Mouse (Mus musculus) forebrain, embryonic 15.5 days (tissue): ENCODE measurements at regions not wholly inside any gene's neighbourhood (a gene's known extent, or its start where the extent isn't known, plus 50 kb on each side); places are given as distances from the start of the nearest gene placed in this dataset.
"Not testable (repeated sequence)": the region's sequence is repeated elsewhere in the genome, so short reads cannot be mapped to it uniquely, and the experiment has no call there.

Experiments used
- ATAC-seq: fragments of 200-750 bp; cut with Nextera tagmentation; replicated peaks from 2 replicates; pipeline ENCODE4 v1.8.0; 2017; ENCODE audit warnings: mild to moderate bottlenecking, moderate TSS enrichment, moderate library complexity
- H3K27ac ChIP-seq: fragments of 300-500 bp; sonication (generic); replicated peaks from 2 replicates; pipeline ENCODE4 v1.5.1; 2015; ENCODE audit warnings: mild to moderate bottlenecking, inconsistent platforms
- H3K27me3 ChIP-seq: fragments of 300-500 bp; sonication (generic); 2 replicates; pipeline ENCODE4 v1.6.1; 2015; ENCODE audit warnings: inconsistent platforms
- H3K36me3 ChIP-seq: fragments of 300-500 bp; sonication (generic); 2 replicates; pipeline ENCODE4 v1.6.1; 2015; ENCODE audit warnings: mild to moderate bottlenecking, inconsistent platforms
- H3K4me1 ChIP-seq: fragments of 300-500 bp; sonication (generic); 2 replicates; pipeline ENCODE4 v1.6.1; 2015; ENCODE audit warnings: inconsistent platforms
- H3K4me2 ChIP-seq: fragments of 300-500 bp; sonication (generic); replicated peaks from 2 replicates; pipeline ENCODE4 v1.6.1; 2015; ENCODE audit warnings: mild to moderate bottlenecking, inconsistent platforms
- H3K4me3 ChIP-seq: fragments of 300-500 bp; sonication (generic); 2 replicates; pipeline ENCODE4 v1.5.1; 2015; ENCODE audit warnings: mild to moderate bottlenecking, inconsistent platforms
- H3K9ac ChIP-seq: fragments of 300-500 bp; sonication (generic); replicated peaks from 2 replicates; pipeline ENCODE4 v1.6.1; 2015; ENCODE audit warnings: mild to moderate bottlenecking, inconsistent platforms
- H3K9me3 ChIP-seq: fragments of 300-500 bp; sonication (generic); 2 replicates; pipeline ENCODE4 v1.6.1; 2016; ENCODE audit warnings: inconsistent platforms
- WGBS: fragments of 180-500 bp; shearing (Covaris S2); methylation state at CpG from one replicate; pipeline ENCODE4 v1.1.7; 2015; ENCODE audit warnings: mixed read lengths; 5-methylcytosine and 5-hydroxymethylcytosine counted together

- H3K4me3 ChIP-seq, H3K9me3 ChIP-seq, H3K9ac ChIP-seq, H3K4me2 ChIP-seq, H3K27me3 ChIP-seq, ATAC-seq, H3K36me3 ChIP-seq, H3K4me1 ChIP-seq, H3K27ac ChIP-seq: not testable (repeated sequence)
Measured at GRCm38 (mm10) chr10:119115200-119115599, 124.7 kb downstream of the Cand1 start.

- Histone ChIP-seq H3K36me3 (no peaks in the 10 kb centered on the region), H3K4me2 (no peak overlapping the region), H3K27me3 (no peaks in the 10 kb centered on the region), H3K9ac (no peak overlapping the region), H3K4me3 (no peak overlapping the region), H3K27ac (no peak overlapping the region), H3K4me1 (0 out of 2 replicates have a peak, but pooled peaks cover 3% of the 10 kb centered on the region), H3K9me3 (no peaks in the 10 kb centered on the region)
- WGBS: 63% methylated on average over 10 of the region's 10 CpGs
- no peak for ATAC-seq
Measured at GRCm38 (mm10) chr10:119114653-119115052, 125.2 kb downstream of the Cand1 start.

DNA sequence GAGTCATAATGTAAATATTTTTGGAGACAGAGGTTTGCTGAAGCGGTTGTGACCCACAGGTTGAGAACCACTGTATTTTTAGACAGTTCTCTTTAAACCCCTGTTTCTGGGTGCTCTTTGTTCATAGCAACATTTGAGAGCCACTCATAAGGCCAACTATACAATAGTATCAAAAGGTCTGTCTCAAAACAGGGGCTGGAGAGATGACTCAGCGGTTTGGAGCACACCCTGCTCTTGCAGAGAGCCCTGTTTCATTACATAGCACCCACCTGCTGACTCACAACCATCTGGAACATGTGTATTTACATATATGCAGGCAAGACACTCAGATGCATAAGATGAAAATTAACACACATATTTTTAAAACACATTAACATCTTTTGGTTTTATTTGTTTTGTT is 128.0 kb downstream of the Cand1 start:
- H3K27me3 ChIP-seq: no peaks in the 10 kb centered on the region
- 83% methylated on average over 2 of the region's 2 CpGs for WGBS
- no peaks in the 10 kb centered on the region for H3K36me3 ChIP-seq
- H3K9ac ChIP-seq: no peak overlapping the region
- H3K9me3 ChIP-seq: no peaks in the 10 kb centered on the region
- 0 out of 2 replicates have a peak, but pooled peaks cover 3% of the 10 kb centered on the region for H3K4me1 ChIP-seq
- ATAC-seq: no peak
- no peak overlapping the region for H3K4me3 ChIP-seq
- H3K4me2 ChIP-seq: no peak overlapping the region
- no peak overlapping the region for H3K27ac ChIP-seq

DNA sequence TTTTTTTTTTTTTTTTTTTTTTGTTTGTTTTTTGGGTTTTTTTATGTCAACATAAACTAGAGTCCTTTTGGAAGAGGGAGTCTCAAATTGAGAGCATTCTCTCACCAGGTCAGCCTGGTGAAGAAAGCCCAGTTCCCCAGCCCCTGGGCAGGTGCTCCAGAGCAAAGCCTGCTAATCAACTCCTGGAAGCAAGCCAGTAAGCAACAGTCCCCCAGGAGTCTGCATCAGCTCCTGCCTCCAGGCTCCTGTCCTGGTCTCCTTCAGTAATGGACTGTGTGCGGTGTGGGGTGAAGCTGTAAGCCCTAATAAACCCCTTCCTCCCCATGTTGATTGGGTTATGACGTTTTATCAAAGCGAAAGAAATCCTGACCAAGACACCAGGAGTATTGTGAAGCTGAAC is 128.4 kb downstream of the Cand1 start:
- H3K4me2 ChIP-seq: no peak overlapping the region
- no peaks in the 10 kb centered on the region for H3K9me3 ChIP-seq
- no peak overlapping the region for H3K9ac ChIP-seq
- WGBS: 74% methylated on average over 3 of the region's 3 CpGs
- no peak overlapping the region for H3K4me3 ChIP-seq
- H3K4me1 ChIP-seq: 0 out of 2 replicates have a peak, but pooled peaks cover 3% of the 10 kb centered on the region
- ATAC-seq: no peak
- H3K36me3 ChIP-seq: no peaks in the 10 kb centered on the region
- no peaks in the 10 kb centered on the region for H3K27me3 ChIP-seq
- no peak overlapping the region for H3K27ac ChIP-seq

- Histone ChIP-seq H3K4me2 (no peak overlapping the region), H3K9ac (no peak overlapping the region), H3K4me3 (no peak overlapping the region), H3K36me3 (no peaks in the 10 kb centered on the region), H3K4me1 (0 out of 2 replicates have a peak, but pooled peaks cover 3% of the 10 kb centered on the region), H3K9me3 (no peaks in the 10 kb centered on the region), H3K27me3 (no peaks in the 10 kb centered on the region), H3K27ac (no peak overlapping the region)
- 16% methylated on average over 5 of the region's 5 CpGs for WGBS
- ATAC-seq: no peak
Measured at GRCm38 (mm10) chr10:119110614-119111013, 129.2 kb downstream of the Cand1 start.

DNA sequence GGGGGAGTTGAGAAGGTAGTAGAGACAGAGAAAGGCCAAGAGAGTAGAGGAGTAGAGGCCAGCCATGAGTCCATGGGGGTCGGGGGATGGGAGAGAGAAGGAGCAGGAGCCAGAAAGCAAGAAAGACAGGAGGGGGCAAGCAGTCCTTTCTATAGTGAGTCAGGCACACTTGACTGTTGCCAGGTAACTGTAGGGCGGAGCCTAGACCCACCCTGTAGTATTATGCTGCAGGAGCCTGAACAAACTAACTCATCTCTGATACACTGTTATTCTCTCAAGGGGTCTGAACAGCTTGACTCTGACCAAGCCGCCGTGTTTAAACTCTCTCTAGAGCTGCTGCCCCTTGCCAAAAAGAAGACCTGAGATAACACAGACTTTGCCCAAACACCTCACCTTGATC is 130.6 kb downstream of the Cand1 start:
- Histone ChIP-seq H3K4me2 (no peak overlapping the region), H3K36me3 (no peaks in the 10 kb centered on the region), H3K9ac (no peak overlapping the region), H3K27me3 (no peaks in the 10 kb centered on the region), H3K4me1 (no peaks in the 10 kb centered on the region), H3K27ac (no peak overlapping the region), H3K4me3 (no peak overlapping the region), H3K9me3 (no peaks in the 10 kb centered on the region)
- WGBS: 80% methylated on average over 4 of the region's 4 CpGs
- ATAC-seq: no peak

- no peak for ATAC-seq
- H3K4me3 ChIP-seq: no peak overlapping the region
- WGBS: 62% methylated on average over 6 of the region's 6 CpGs
- no peaks in the 10 kb centered on the region for H3K36me3 ChIP-seq
- no peak overlapping the region for H3K4me2 ChIP-seq
- H3K27ac ChIP-seq: no peak overlapping the region
- H3K4me1 ChIP-seq: no peaks in the 10 kb centered on the region
- no peaks in the 10 kb centered on the region for H3K9me3 ChIP-seq
- H3K27me3 ChIP-seq: no peaks in the 10 kb centered on the region
- no peak overlapping the region for H3K9ac ChIP-seq
Measured at GRCm38 (mm10) chr10:119107728-119108127, 132.1 kb downstream of the Cand1 start.

DNA sequence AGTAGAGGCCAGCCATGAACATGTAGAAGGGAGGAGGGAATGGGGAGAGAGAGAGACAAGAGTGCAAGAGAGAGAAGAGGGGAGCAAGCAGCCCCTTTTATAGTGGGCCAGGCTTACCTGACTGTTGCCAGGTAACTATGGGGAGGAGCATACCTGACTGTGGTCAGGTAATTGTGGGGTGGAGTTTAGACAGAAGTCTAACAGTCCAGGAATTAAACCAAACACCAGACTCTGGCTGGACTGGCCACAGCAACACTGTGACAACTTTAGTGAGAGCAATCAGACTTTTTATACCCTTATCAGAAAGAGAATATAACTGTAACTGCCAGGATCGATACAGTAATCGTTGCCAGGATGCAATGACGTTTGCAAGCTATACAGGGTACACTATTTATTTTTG is 133.8 kb downstream of the Cand1 start:
- H3K36me3 ChIP-seq: no peaks in the 10 kb centered on the region

DNA sequence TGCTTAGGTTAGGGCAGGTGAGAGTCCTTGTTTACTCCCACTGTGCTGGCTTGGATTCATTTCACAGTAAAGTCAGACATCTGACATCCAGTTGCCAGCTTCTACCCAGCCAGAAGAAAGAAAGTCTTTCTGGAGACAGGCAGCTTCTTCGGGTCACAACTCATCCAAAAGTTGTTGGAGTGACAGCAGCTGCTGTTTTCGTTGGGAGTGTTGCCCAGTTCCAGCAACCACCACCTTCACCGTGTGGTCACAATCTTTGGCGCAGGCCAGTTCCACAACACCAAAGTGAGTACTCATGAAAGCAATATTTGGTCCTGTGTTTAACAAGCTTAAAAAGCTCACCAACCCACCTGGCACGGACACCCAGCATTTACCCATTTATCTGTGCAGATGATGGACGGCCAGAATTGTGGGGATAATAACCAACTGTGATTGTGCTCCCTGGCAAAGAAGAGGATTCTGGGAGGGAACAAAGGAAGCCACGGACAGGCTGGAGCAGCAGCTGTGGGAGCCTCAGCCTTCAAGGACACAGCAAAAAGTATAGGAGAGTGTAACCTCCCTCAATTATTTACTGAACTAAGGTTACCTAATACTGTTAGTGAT is 134.5 kb downstream of the Cand1 start:
- H3K4me1 ChIP-seq: no peaks in the 10 kb centered on the region
- ATAC-seq: peak; percentile 26; the same call in 1 of the 2 replicates
- H3K4me3 ChIP-seq: no peak overlapping the region
- H3K27ac ChIP-seq: no peak overlapping the region
- H3K9ac ChIP-seq: no peak overlapping the region
- no peak overlapping the region for H3K4me2 ChIP-seq
- WGBS: 41% methylated on average over 7 of the region's 7 CpGs
- H3K9me3 ChIP-seq: no peaks in the 10 kb centered on the region
- no peaks in the 10 kb centered on the region for H3K27me3 ChIP-seq
- no peaks in the 10 kb centered on the region for H3K36me3 ChIP-seq

More for the DNA sequence above, 133.8 kb downstream of the Cand1 start:
- Histone ChIP-seq H3K9ac (no peak overlapping the region), H3K27ac (no peak overlapping the region), H3K4me1 (no peaks in the 10 kb centered on the region), H3K27me3 (no peaks in the 10 kb centered on the region), H3K9me3 (no peaks in the 10 kb centered on the region), H3K4me3 (no peak overlapping the region), H3K4me2 (no peak overlapping the region)
- ATAC-seq: no peak
- WGBS: 87% methylated on average over 3 of the region's 3 CpGs

GRCm38 (mm10) chr10:119100511-119100910 is 139.3 kb downstream of the Cand1 start:
- H3K27me3 ChIP-seq: no peaks in the 10 kb centered on the region
- no peak overlapping the region for H3K9ac ChIP-seq
- ATAC-seq: no peak
- H3K9me3 ChIP-seq: no peaks in the 10 kb centered on the region
- no peak overlapping the region for H3K27ac ChIP-seq
- 14% methylated on average over 7 of the region's 7 CpGs for WGBS
- no peak overlapping the region for H3K4me2 ChIP-seq
- peaks cover 4% of the 10 kb centered on the region; the same call in 1 of the 2 replicates for H3K4me1 ChIP-seq
- no peak overlapping the region for H3K4me3 ChIP-seq
- no peaks in the 10 kb centered on the region for H3K36me3 ChIP-seq

DNA sequence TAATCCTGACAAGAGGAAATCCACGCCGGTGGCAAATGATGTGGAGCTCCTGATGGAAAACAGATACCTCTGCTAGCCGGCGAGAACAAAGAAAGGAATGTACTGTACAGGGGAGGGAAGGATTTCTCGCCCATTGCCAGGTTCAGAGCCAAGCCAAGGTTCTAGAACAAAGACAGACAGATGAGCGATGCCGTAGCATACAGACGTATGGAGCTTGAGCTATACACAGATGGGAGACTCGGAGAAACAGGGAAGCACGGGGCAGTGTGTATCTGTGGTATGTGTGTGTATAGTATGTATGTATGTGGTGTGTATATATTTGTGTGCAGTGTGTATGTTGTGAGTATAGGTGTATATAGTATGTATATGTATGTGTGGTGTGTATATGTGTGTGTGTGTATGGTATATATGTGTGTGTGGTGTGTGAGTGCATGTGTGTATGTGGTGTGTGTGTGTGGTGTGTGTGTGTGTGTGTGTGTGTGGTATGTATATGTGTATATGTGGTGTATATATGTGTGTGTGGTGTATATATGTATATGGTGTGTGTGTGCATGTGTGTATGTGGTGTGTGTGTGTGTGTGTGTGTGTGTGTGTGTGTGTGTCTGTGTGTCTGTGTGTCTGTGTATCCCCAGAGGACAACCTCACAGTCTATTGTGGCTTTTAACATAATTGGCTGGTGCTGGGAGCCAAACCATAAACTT is 140.6 kb downstream of the Cand1 start:
- Histone ChIP-seq H3K9ac (no peak overlapping the region), H3K4me1 (peaks cover 4% of the 10 kb centered on the region; the same call in 1 of the 2 replicates), H3K4me3 (no peak overlapping the region), H3K36me3 (no peaks in the 10 kb centered on the region), H3K4me2 (no peak overlapping the region), H3K27ac (peak overlapping the region; percentile 13; the same call in 1 of the 2 replicates), H3K9me3 (no peaks in the 10 kb centered on the region), H3K27me3 (no peaks in the 10 kb centered on the region)
- WGBS: 38% methylated on average over 10 of the region's 10 CpGs
- peak; percentile 58; the same call in 1 of the 2 replicates for ATAC-seq

- peaks cover 4% of the 10 kb centered on the region; the same call in 1 of the 2 replicates for H3K4me1 ChIP-seq
- H3K36me3 ChIP-seq: no peaks in the 10 kb centered on the region
- WGBS: 92% methylated on average over 11 of the region's 11 CpGs
- no peak overlapping the region for H3K9ac ChIP-seq
- no peak overlapping the region for H3K4me3 ChIP-seq
- H3K27ac ChIP-seq: no peak overlapping the region
- H3K27me3 ChIP-seq: no peaks in the 10 kb centered on the region
- H3K4me2 ChIP-seq: no peak overlapping the region
- no peak for ATAC-seq
- no peaks in the 10 kb centered on the region for H3K9me3 ChIP-seq
Measured at GRCm38 (mm10) chr10:119094166-119094565, 145.7 kb downstream of the Cand1 start.
